Mouse (Mus musculus): Measurements from ENCODE around the gene Abca12.

GRCm38 (mm10) chr1:71241396-71241795, 173.3 kb downstream of the Abca12 start:
- TF ChIP-seq CTCF (IDR thresholded peaks at IDR 0.05; ENCODE audit: extremely low read depth, insufficient read depth, low read length) (no peak), POLR2A (IDR thresholded peaks at IDR 0.05; ENCODE audit: extremely low read depth, insufficient read depth, low read length) (no peak)

Data from cortical plate, adult 2 months (tissue).